Mouse (Mus musculus) liver (tissue): ENCODE measurements around the gene 1700008O03Rik.

Experiments
- DNase-seq: peaks from one replicate; pipeline ENCODE4 v3.0.0-alpha.2; 2020; ENCODE audit warnings: mixed read lengths

The 1700008O03Rik gene

GRCm38 (mm10) chr7:44375207-44375606, 10.4 kb downstream of the 1700008O03Rik start:
- DNase-seq = no peak

- no peak for DNase-seq
Observed at GRCm38 (mm10) chr7:44374756-44375155, 10.9 kb downstream of the 1700008O03Rik start.

- DNase-seq = peak; percentile 64
Observed at GRCm38 (mm10) chr7:44373889-44374652, 11.5 kb downstream of the 1700008O03Rik start.

GRCm38 (mm10) chr7:44373460-44373859, 12.2 kb downstream of the 1700008O03Rik start:
- no peak for DNase-seq

GRCm38 (mm10) chr7:44372678-44373077, 12.9 kb downstream of the 1700008O03Rik start:
- DNase-seq = no peak

- DNase-seq = no peak
Observed at GRCm38 (mm10) chr7:44360792-44361301, 24.8 kb downstream of the 1700008O03Rik start.

GRCm38 (mm10) chr7:44359908-44360672, 25.5 kb downstream of the 1700008O03Rik start:
- DNase-seq = peak; percentile 88

GRCm38 (mm10) chr7:44358886-44359654, 26.6 kb downstream of the 1700008O03Rik start:
- DNase-seq = no peak

- no peak for DNase-seq
Observed at GRCm38 (mm10) chr7:44358012-44358411, 27.6 kb downstream of the 1700008O03Rik start.

GRCm38 (mm10) chr7:44357531-44357930, 28.1 kb downstream of the 1700008O03Rik start:
- no peak for DNase-seq

- no peak for DNase-seq
Observed at GRCm38 (mm10) chr7:44356590-44357481, 28.8 kb downstream of the 1700008O03Rik start.

GRCm38 (mm10) chr7:44355411-44355810, 30.2 kb downstream of the 1700008O03Rik start:
- DNase-seq = no peak

- DNase-seq = peak; percentile 40
Observed at GRCm38 (mm10) chr7:44353601-44354340, 31.8 kb downstream of the 1700008O03Rik start.

- DNase-seq = no peak
Observed at GRCm38 (mm10) chr7:44352750-44353600, 32.6 kb downstream of the 1700008O03Rik start.

- no peak for DNase-seq
Observed at GRCm38 (mm10) chr7:44351881-44352749, 33.5 kb downstream of the 1700008O03Rik start.

- DNase-seq = peak; percentile 78
Observed at GRCm38 (mm10) chr7:44350957-44351711, 34.5 kb downstream of the 1700008O03Rik start.

- DNase-seq = no peak
Observed at GRCm38 (mm10) chr7:44349043-44349442, 36.6 kb downstream of the 1700008O03Rik start.

GRCm38 (mm10) chr7:44344622-44345021, 41.0 kb downstream of the 1700008O03Rik start:
- no peak for DNase-seq
